Mouse (Mus musculus): ENCODE data around the gene 4930558K02Rik. TPM values are rescaled to one million over a fixed set of nuclear protein-coding genes. Genes with fewer than 3 reads are reported as not detected.
A peak's percentile ranks its signal among the peaks of the same experiment; 100 is the strongest.

4930558K02Rik gene
- polyA plus RNA-seq, 1 experiment from 2014 or later = not detected

- ATAC-seq (ENCODE audit: insufficient read depth) = no peak
- H3K9me3 ChIP-seq (replicated peaks) = no peaks in the 10 kb centered on the region
- whole genome bisulfite sequencing (ENCODE audit: insufficient replicate concordance) = 55% methylated on average over 8 of the region's 8 CpGs
- no peaks in the 10 kb centered on the region for H3K27me3 ChIP-seq
- H3K27ac ChIP-seq (replicated peaks) = no peak overlapping the region
- no peaks in the 10 kb centered on the region for H3K36me3 ChIP-seq (replicated peaks)
- 0 out of 2 replicates have a peak, but pooled peaks cover 7% of the 10 kb centered on the region for H3K4me1 ChIP-seq (replicated peaks)
- H3K4me3 ChIP-seq (replicated peaks) = no peak overlapping the region
- no peak overlapping the region for H3K4me2 ChIP-seq
- no peak overlapping the region for H3K9ac ChIP-seq
These were observed 29.2 kb upstream of the 4930558K02Rik start for GRCm38 (mm10) chr1:162008631-162009067.

DNA sequence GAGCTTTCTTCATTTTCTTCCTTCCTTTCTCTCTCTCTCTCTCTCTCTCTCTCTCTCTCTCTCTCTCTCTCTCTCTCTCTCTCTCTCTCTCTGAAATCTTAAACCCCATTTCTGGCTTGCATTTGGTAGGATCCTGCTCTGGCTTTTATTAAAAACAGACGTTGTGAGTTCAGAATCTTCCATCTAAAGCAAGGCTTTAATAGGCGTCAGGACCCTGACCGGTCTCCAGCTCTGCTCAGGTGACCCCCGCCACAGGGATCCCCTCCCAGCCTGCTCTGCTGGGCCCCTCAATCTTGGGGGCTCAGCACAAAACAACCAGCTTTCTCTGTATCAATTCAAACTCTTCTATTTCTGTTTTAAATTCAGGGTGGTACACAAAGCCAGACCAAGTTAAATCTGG lies 28.8 kb upstream of the 4930558K02Rik start:
- no peaks in the 10 kb centered on the region for H3K36me3 ChIP-seq (replicated peaks)
- H3K27me3 ChIP-seq = no peaks in the 10 kb centered on the region
- 0 out of 2 replicates have a peak, but pooled peaks cover 3% of the 10 kb centered on the region for H3K4me1 ChIP-seq (replicated peaks)
- H3K9ac ChIP-seq = no peak overlapping the region
- WGBS (ENCODE audit: insufficient replicate concordance) = 54% methylated on average over 4 of the region's 4 CpGs
- H3K9me3 ChIP-seq (replicated peaks) = no peaks in the 10 kb centered on the region
- H3K27ac ChIP-seq (replicated peaks) = no peak overlapping the region
- no peak overlapping the region for H3K4me2 ChIP-seq
- ATAC-seq (ENCODE audit: insufficient read depth) = no peak
- no peak overlapping the region for H3K4me3 ChIP-seq (replicated peaks)

DNA sequence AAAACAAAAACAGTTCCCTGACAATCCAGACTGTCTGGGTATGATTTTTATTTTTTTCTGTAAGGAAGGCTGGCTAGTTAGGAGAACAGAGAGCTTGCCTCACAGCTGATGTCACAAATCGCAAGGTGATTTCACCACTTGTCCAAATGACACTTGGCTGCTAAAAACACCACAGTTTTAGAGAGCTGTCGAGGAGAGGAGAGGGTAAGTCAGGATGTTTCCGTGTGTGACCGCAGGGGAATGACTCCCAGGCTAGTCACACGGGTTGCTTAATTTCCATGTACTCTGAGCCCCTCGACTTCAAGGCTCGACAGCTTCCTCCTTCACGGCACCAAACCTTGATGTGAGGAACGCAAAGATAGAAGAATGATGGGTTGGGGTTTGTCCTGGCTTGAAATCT lies 26.7 kb upstream of the 4930558K02Rik start:
- 42% methylated on average over 9 of the region's 9 CpGs for WGBS (ENCODE audit: insufficient replicate concordance)
- no peak for ATAC-seq (ENCODE audit: insufficient read depth)
- Histone ChIP-seq H3K36me3 (replicated peaks) (no peaks in the 10 kb centered on the region), H3K9ac (no peak overlapping the region), H3K4me1 (replicated peaks) (0 out of 2 replicates have a peak, but pooled peaks cover 3% of the 10 kb centered on the region), H3K9me3 (replicated peaks) (no peaks in the 10 kb centered on the region), H3K27me3 (no peaks in the 10 kb centered on the region), H3K4me2 (no peak overlapping the region), H3K4me3 (replicated peaks) (no peak overlapping the region), H3K27ac (replicated peaks) (no peak overlapping the region)

DNA sequence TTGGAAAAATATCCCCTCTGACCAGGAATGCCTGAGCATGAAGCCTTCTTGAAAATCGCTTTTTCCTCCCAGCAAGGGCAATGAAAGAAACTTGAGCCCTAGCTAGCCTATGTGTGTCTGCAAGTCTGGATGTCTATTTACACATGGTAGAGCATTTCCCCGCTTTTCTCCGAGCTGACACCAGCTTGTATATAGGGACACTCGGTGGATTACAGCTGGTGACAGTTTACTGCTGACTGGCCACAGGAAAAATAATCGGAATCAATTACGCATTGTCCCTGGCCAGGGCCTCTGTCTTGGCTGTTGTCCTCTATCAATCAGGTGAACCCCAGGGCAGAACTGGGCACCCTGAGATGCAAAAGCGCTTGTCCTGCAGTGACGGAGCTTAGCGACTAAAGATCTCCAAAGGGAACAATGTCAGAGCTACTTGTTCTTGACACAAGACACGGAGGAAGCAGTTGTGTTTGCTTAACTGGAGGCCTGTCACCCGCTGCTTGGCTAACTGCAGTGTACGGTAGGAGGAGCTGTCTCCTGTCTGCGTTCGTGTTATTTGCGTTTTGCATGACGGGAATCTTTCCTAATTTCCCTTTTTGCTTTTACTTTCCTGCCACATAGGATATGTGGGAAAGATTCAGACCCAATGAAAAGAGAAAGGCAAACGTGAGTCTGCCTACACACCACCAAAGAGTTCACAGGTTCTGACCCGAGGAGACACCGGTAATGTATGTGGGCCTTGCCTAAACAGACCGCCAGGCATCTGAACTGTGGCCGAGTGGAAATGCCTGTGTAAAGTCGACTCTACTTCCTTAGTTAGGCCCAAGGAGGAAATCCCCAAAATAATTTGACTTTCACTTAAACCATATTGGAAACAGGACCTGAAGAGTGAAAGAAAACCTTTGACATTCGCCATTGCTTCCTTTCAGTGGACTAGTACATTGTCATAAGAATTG lies 25.7 kb upstream of the 4930558K02Rik start:
- Histone ChIP-seq H3K4me3 (replicated peaks) (peak overlapping the region; percentile 30), H3K27ac (replicated peaks) (peak overlapping the region; percentile 66), H3K27me3 (no peaks in the 10 kb centered on the region), H3K36me3 (replicated peaks) (no peaks in the 10 kb centered on the region), H3K9ac (no peak overlapping the region), H3K4me1 (replicated peaks) (0 out of 2 replicates have a peak, but pooled peaks cover 3% of the 10 kb centered on the region), H3K4me2 (peak overlapping the region; percentile 32), H3K9me3 (replicated peaks) (no peaks in the 10 kb centered on the region)
- ATAC-seq (ENCODE audit: insufficient read depth) = peak; percentile 58
- 34% methylated on average over 23 of the region's 23 CpGs for WGBS (ENCODE audit: insufficient replicate concordance)

DNA sequence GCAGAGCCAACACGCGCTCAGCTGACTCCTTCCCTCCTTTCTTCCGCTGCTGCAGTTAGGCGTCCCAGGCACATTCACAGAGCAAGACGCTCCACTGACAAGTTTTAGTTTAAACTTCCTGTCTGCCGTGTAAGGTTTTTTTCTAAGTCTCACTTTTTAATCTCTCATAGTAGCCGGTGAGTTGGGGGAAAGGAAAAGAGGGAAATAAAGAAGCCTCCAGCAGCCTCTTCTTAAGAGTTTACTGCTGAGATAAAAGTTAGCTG lies 25.0 kb upstream of the 4930558K02Rik start:
- Histone ChIP-seq H3K9me3 (replicated peaks) (no peaks in the 10 kb centered on the region), H3K4me2 (no peak overlapping the region), H3K27me3 (no peaks in the 10 kb centered on the region), H3K36me3 (replicated peaks) (no peaks in the 10 kb centered on the region), H3K27ac (replicated peaks) (peak overlapping the region; percentile 41; the same call in 1 of the 2 replicates), H3K4me1 (replicated peaks) (0 out of 2 replicates have a peak, but pooled peaks cover 6% of the 10 kb centered on the region), H3K4me3 (replicated peaks) (no peak overlapping the region), H3K9ac (no peak overlapping the region)
- WGBS (ENCODE audit: insufficient replicate concordance) = 35% methylated on average over 7 of the region's 7 CpGs
- ATAC-seq (ENCODE audit: insufficient read depth) = no peak

- Histone ChIP-seq H3K27ac (replicated peaks) (no peak overlapping the region), H3K9me3 (replicated peaks) (no peaks in the 10 kb centered on the region), H3K9ac (no peak overlapping the region), H3K4me2 (no peak overlapping the region), H3K4me1 (replicated peaks) (0 out of 2 replicates have a peak, but pooled peaks cover 8% of the 10 kb centered on the region), H3K36me3 (replicated peaks) (no peaks in the 10 kb centered on the region), H3K4me3 (replicated peaks) (no peak overlapping the region), H3K27me3 (no peaks in the 10 kb centered on the region)
- ATAC-seq (ENCODE audit: insufficient read depth) = no peak
- WGBS (ENCODE audit: insufficient replicate concordance) = 55% methylated on average over 14 of the region's 14 CpGs
These were observed 24.5 kb upstream of the 4930558K02Rik start for GRCm38 (mm10) chr1:162003729-162004517.

- no peak for ATAC-seq (ENCODE audit: insufficient read depth)
- Histone ChIP-seq H3K4me1 (replicated peaks) (0 out of 2 replicates have a peak, but pooled peaks cover 8% of the 10 kb centered on the region), H3K4me2 (no peak overlapping the region), H3K4me3 (replicated peaks) (no peak overlapping the region), H3K27me3 (no peaks in the 10 kb centered on the region), H3K9ac (no peak overlapping the region), H3K9me3 (replicated peaks) (no peaks in the 10 kb centered on the region), H3K36me3 (replicated peaks) (no peaks in the 10 kb centered on the region), H3K27ac (replicated peaks) (no peak overlapping the region)
- 71% methylated on average over 8 of the region's 8 CpGs for WGBS (ENCODE audit: insufficient replicate concordance)
These were observed 21.9 kb upstream of the 4930558K02Rik start for GRCm38 (mm10) chr1:162001328-162001727.

GRCm38 (mm10) chr1:161999882-162000371 lies 20.5 kb upstream of the 4930558K02Rik start:
- no peak overlapping the region for H3K4me3 ChIP-seq (replicated peaks)
- H3K4me2 ChIP-seq = peak overlapping the region; percentile 29; the same call in 1 of the 2 replicates
- H3K27me3 ChIP-seq = no peaks in the 10 kb centered on the region
- H3K36me3 ChIP-seq (replicated peaks) = no peaks in the 10 kb centered on the region
- no peak for ATAC-seq (ENCODE audit: insufficient read depth)
- H3K4me1 ChIP-seq (replicated peaks) = 0 out of 2 replicates have a peak, but pooled peaks cover 5% of the 10 kb centered on the region
- WGBS (ENCODE audit: insufficient replicate concordance) = 10% methylated on average over 4 of the region's 4 CpGs
- no peak overlapping the region for H3K27ac ChIP-seq (replicated peaks)
- no peaks in the 10 kb centered on the region for H3K9me3 ChIP-seq (replicated peaks)
- H3K9ac ChIP-seq = no peak overlapping the region

- Histone ChIP-seq H3K36me3 (replicated peaks) (no peaks in the 10 kb centered on the region), H3K27ac (replicated peaks) (no peak overlapping the region), H3K9me3 (replicated peaks) (no peaks in the 10 kb centered on the region), H3K27me3 (no peaks in the 10 kb centered on the region), H3K9ac (no peak overlapping the region), H3K4me3 (replicated peaks) (no peak overlapping the region), H3K4me1 (replicated peaks) (0 out of 2 replicates have a peak, but pooled peaks cover 5% of the 10 kb centered on the region), H3K4me2 (no peak overlapping the region)
- ATAC-seq (ENCODE audit: insufficient read depth) = no peak
- WGBS (ENCODE audit: insufficient replicate concordance) = 27% methylated on average over 5 of the region's 5 CpGs
These were observed 19.9 kb upstream of the 4930558K02Rik start for GRCm38 (mm10) chr1:161999338-161999737.

GRCm38 (mm10) chr1:161998781-161999180 lies 19.3 kb upstream of the 4930558K02Rik start:
- H3K4me1 ChIP-seq (replicated peaks) = 0 out of 2 replicates have a peak, but pooled peaks cover 5% of the 10 kb centered on the region
- WGBS (ENCODE audit: insufficient replicate concordance) = 14% methylated on average over 4 of the region's 4 CpGs
- H3K9ac ChIP-seq = no peak overlapping the region
- H3K27me3 ChIP-seq = no peaks in the 10 kb centered on the region
- no peaks in the 10 kb centered on the region for H3K9me3 ChIP-seq (replicated peaks)
- H3K36me3 ChIP-seq (replicated peaks) = no peaks in the 10 kb centered on the region
- no peak overlapping the region for H3K4me2 ChIP-seq
- ATAC-seq (ENCODE audit: insufficient read depth) = no peak
- no peak overlapping the region for H3K27ac ChIP-seq (replicated peaks)
- H3K4me3 ChIP-seq (replicated peaks) = no peak overlapping the region

GRCm38 (mm10) chr1:161992389-161992788 lies 13.0 kb upstream of the 4930558K02Rik start:
- H3K27ac ChIP-seq (replicated peaks) = no peak overlapping the region
- no peak overlapping the region for H3K4me3 ChIP-seq (replicated peaks)
- H3K9me3 ChIP-seq (replicated peaks) = no peaks in the 10 kb centered on the region
- H3K9ac ChIP-seq = no peak overlapping the region
- H3K27me3 ChIP-seq = no peaks in the 10 kb centered on the region
- 40% methylated on average over 7 of the region's 7 CpGs for WGBS (ENCODE audit: insufficient replicate concordance)
- ATAC-seq (ENCODE audit: insufficient read depth) = no peak
- H3K4me1 ChIP-seq (replicated peaks) = no peaks in the 10 kb centered on the region
- no peak overlapping the region for H3K4me2 ChIP-seq
- H3K36me3 ChIP-seq (replicated peaks) = no peaks in the 10 kb centered on the region
